Mouse (Mus musculus): ENCODE data around the gene Pcna. TPM values are rescaled to one million over a fixed set of nuclear protein-coding genes. Genes with fewer than 3 reads are reported as not detected.
A peak's percentile ranks its signal among the peaks of the same experiment; 100 is the strongest.
"Not testable (repeated sequence)": the region's sequence is repeated elsewhere in the genome, so short reads cannot be mapped to it uniquely, and the experiment has no call there.

The Pcna gene
- 634 and 659 TPM in 2 replicates for total RNA-seq (2017)

DNA sequence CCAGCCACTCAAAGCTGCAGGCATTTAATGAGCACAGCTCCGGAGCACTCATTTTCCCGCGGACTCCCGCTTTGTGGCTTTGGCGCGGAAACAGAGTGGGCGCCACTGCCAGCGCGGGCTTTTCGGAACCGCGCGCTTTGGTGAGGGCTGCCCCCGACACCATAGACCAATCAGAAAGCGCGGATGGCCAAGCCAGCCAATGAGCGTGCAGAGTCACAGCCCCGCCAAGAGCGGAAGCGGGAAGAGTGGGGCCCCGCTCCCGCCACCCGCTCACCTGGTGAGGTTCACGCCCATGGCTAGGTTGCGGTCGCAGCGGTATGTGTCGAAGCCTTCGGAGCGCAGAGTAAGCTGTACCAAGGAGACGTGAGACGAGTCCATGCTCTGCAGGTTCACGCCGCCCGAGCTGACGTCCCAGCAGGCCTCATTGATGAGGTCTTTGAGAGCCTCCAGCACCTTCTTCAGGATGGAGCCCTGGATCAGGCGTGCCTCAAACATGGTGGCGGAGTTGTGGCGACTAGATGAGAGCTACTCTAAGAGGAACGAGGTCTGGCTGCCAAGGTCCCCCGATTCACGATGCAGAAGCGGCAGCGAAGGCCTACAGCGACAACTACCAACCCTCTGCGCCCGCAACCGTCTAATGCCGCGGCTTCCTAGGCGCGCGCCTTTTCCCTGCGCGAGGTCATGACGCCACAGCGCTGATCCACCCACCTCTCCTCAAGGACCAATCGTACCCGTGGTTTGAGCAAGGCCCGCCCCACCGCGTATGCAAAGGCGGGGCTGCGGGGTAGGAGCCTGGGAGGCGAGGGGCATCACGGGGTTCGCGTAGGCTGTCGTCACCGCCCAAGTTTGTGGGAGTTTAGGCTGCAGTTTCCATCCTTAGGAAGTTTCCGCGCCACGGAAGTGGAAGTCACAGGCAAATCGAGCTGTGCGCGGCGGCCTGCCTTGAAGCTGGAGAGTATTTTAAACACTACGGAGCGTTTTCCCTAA, at the start of gene Pcna:
Pcna (minus strand) TSS at position 773 of the 987 bp plus-strand sequence.
- ATAC-seq (replicated peaks in 1 of 2; ENCODE audit: insufficient read depth in 1 of 2, low FRiP score in 2 of 2, low TSS enrichment in 1 of 2, low read depth in 1 of 2, poor library complexity in 2 of 2, severe bottlenecking in 2 of 2), result peak; percentile 95 to 96

GRCm38 (mm10) chr2:132301436-132301835, 48.3 kb upstream of the Pcna start:
- ATAC-seq (replicated peaks in 1 of 2; ENCODE audit: insufficient read depth in 1 of 2, low FRiP score in 2 of 2, low TSS enrichment in 1 of 2, low read depth in 1 of 2, poor library complexity in 2 of 2, severe bottlenecking in 2 of 2), result no peak

DNA sequence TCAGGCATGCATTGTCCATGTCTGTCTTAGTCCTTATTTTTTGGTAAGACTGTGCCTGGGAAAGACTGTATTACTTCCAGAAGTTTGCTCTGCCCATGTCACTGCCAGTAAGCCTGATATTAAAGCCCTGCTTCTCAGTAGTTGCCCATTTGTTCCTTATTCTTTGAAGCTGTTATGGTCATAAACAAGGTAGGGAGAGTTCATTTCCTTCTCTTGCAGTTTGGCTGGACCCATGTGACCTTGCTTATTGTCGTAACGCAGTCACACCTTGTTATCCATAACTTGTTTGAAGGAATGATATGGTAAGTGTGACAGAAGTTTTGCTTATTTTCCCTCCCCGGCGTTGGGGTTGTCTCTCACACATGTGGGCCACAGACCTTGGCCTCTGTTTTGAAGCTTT, 45.1 kb upstream of the Pcna start:
- no peak for ATAC-seq (replicated peaks in 1 of 2; ENCODE audit: insufficient read depth in 1 of 2, low FRiP score in 2 of 2, low TSS enrichment in 1 of 2, low read depth in 1 of 2, poor library complexity in 2 of 2, severe bottlenecking in 2 of 2)

- peak in 1 of 2 experiments; percentile 32; a peak in 2 of 4 replicates for ATAC-seq (replicated peaks in 1 of 2; ENCODE audit: insufficient read depth in 1 of 2, low FRiP score in 2 of 2, low TSS enrichment in 1 of 2, low read depth in 1 of 2, poor library complexity in 2 of 2, severe bottlenecking in 2 of 2)
These were observed 40.8 kb upstream of the Pcna start for GRCm38 (mm10) chr2:132293694-132294450.

DNA sequence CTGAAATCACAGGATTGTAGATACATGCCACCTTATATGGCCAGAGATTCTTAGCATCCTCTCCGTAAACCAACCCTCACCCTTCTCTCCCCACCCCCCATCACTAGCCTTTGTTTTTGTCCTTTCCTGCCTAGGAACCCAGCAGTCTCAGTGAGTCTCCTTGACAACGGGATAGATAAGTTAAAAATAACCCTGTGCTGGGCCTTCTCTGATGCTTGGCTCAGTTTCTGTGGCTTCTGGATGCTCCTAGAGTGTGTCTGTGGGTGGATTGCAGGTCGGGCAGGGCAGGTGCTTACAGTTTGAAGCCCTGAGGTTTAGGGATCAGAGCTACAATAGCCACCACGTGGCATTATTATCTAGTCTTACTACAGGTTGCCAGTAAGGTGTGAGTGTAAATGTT, 39.0 kb upstream of the Pcna start:
- ATAC-seq (replicated peaks in 1 of 2; ENCODE audit: insufficient read depth in 1 of 2, low FRiP score in 2 of 2, low TSS enrichment in 1 of 2, low read depth in 1 of 2, poor library complexity in 2 of 2, severe bottlenecking in 2 of 2), result no peak

GRCm38 (mm10) chr2:132291265-132291664, 38.2 kb upstream of the Pcna start:
- no peak for ATAC-seq (replicated peaks in 1 of 2; ENCODE audit: insufficient read depth in 1 of 2, low FRiP score in 2 of 2, low TSS enrichment in 1 of 2, low read depth in 1 of 2, poor library complexity in 2 of 2, severe bottlenecking in 2 of 2)

DNA sequence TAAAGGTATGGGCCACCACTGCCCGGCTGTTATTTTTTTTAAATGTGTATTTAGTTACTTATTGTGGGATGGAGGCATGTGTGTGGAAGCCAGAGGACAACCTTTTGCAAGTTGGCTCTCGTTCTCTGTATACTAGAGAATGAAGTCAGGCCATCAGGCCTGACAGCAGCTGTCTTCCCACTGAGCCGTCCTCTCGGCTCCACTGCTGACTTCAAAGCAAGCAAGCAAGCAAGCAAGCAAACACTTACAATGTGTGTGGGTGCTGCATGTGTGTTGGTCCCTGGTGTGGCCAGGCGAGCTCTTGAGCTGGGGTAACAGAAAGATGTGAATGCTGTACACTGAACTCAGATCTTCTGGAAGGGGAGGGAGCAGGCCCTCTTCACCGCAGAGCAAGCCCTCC, 37.7 kb upstream of the Pcna start:
- ATAC-seq (replicated peaks in 1 of 2; ENCODE audit: insufficient read depth in 1 of 2, low FRiP score in 2 of 2, low TSS enrichment in 1 of 2, low read depth in 1 of 2, poor library complexity in 2 of 2, severe bottlenecking in 2 of 2), result no peak

- not testable (repeated sequence) for ATAC-seq (replicated peaks in 1 of 2; ENCODE audit: insufficient read depth in 1 of 2, low FRiP score in 2 of 2, low TSS enrichment in 1 of 2, low read depth in 1 of 2, poor library complexity in 2 of 2, severe bottlenecking in 2 of 2)
These were observed 36.1 kb upstream of the Pcna start for GRCm38 (mm10) chr2:132289213-132289612.

DNA sequence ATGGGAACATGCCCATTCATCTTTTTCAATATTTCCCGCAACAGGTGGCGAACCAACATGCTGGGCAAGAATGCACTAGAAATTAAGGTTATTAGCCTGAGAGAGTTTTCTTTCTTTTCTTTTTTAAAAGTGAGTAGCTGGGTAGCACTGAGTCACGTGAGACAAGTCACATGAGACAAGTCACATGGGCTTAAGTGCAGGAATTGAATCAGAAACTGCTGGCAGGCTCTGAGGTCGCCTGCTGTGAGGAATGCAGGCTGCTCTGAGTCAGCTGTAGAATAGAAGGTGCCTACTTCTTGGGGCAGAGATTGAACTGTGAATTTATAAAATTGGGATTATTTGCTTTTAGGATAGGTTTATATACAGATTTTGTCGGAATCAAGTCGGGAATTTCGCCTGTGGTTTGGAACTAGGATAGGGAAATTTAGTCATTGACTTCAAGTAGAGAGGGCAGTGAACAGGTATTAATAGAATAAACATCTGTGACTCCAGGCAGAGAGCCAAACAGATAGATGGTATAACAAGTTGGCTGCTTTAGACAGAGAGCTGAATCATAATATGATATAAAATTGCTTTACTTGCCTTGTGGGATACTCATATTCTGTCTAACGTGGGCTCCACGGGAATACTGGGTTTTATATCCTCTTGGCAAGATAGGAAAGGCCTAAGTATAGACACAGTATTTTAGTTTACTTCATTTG, 33.4 kb upstream of the Pcna start:
- no peak for ATAC-seq (replicated peaks in 1 of 2; ENCODE audit: insufficient read depth in 1 of 2, low FRiP score in 2 of 2, low TSS enrichment in 1 of 2, low read depth in 1 of 2, poor library complexity in 2 of 2, severe bottlenecking in 2 of 2)

GRCm38 (mm10) chr2:132285722-132286121, 32.6 kb upstream of the Pcna start:
- ATAC-seq (replicated peaks in 1 of 2; ENCODE audit: insufficient read depth in 1 of 2, low FRiP score in 2 of 2, low TSS enrichment in 1 of 2, low read depth in 1 of 2, poor library complexity in 2 of 2, severe bottlenecking in 2 of 2), result not testable (repeated sequence)

DNA sequence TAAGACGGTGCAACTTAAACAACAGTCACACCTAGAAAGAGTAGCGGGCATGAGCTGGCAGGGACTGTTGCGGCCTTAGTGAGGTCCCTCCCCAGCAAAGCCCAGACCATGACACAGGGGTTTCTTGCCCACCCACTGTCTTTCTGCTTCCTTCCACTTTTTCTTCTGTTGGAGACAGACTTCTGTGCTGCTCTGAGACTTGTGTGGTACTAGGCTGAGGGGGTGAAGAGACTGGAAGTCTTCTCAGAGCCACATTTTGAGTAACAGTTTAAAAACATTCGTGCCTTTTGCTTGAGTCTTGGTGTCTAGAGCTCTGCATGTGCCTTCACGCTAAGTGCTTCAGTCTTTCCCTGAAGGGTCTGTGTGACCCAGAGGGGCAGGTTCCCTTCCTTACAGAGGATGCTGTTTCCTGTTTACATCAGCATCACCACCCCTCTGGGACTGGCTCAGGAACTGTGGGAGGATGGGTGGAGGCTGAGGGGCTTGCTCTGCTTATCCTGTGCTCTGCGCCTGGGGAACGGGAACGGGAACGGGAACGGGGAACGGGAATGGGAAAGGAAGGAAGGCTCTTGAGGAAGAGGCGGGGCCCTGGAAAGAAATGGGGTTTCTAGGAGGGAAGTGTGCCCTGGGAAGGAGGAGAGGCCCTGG, 31.5 kb upstream of the Pcna start:
- ATAC-seq (replicated peaks in 1 of 2; ENCODE audit: insufficient read depth in 1 of 2, low FRiP score in 2 of 2, low TSS enrichment in 1 of 2, low read depth in 1 of 2, poor library complexity in 2 of 2, severe bottlenecking in 2 of 2), result peak; percentile 54 to 68

DNA sequence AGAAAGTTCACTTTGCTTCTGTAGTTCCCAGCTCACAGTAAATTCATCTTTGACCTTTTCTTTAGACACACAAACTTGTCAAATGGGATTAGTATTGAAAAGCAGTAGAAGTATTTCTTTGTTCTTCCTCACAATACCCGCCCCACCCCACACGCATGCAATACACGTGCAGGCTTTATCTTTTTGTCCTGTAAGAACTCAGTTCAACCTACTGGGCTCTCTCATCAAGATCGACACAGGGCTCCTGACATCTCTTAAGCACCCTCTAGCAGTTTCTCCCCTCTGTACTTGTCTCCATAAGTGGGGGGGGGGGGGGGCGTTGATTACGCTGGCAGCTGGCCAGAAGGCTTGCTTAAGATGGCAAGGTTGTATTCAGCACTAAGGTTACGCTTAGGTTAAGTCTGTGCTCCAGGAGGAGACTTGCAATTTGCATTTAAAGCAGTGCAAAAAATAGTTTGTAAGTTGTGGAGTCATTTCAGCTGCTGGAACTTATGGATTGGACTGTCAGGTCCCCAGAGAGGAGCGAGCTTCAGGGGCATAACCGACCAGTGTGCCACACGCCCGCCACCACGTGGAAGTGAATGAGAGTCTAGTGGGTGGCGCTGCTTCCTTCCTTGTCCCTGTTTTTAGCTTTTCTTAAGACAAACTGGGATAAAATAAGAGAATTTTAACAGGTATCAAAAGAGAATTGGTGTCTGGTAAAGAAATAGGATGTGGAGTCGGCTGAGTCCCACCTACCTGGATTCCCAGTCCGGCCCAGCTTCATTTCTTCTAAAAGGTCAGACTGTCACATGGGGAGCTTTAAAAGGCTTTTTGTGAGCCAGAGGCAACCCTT, 30.3 kb upstream of the Pcna start:
- ATAC-seq (replicated peaks in 1 of 2; ENCODE audit: insufficient read depth in 1 of 2, low FRiP score in 2 of 2, low TSS enrichment in 1 of 2, low read depth in 1 of 2, poor library complexity in 2 of 2, severe bottlenecking in 2 of 2), result no peak

- ATAC-seq (replicated peaks in 1 of 2; ENCODE audit: insufficient read depth in 1 of 2, low FRiP score in 2 of 2, low TSS enrichment in 1 of 2, low read depth in 1 of 2, poor library complexity in 2 of 2, severe bottlenecking in 2 of 2), result no peak
These were observed 29.5 kb upstream of the Pcna start for GRCm38 (mm10) chr2:132282453-132283174.

DNA sequence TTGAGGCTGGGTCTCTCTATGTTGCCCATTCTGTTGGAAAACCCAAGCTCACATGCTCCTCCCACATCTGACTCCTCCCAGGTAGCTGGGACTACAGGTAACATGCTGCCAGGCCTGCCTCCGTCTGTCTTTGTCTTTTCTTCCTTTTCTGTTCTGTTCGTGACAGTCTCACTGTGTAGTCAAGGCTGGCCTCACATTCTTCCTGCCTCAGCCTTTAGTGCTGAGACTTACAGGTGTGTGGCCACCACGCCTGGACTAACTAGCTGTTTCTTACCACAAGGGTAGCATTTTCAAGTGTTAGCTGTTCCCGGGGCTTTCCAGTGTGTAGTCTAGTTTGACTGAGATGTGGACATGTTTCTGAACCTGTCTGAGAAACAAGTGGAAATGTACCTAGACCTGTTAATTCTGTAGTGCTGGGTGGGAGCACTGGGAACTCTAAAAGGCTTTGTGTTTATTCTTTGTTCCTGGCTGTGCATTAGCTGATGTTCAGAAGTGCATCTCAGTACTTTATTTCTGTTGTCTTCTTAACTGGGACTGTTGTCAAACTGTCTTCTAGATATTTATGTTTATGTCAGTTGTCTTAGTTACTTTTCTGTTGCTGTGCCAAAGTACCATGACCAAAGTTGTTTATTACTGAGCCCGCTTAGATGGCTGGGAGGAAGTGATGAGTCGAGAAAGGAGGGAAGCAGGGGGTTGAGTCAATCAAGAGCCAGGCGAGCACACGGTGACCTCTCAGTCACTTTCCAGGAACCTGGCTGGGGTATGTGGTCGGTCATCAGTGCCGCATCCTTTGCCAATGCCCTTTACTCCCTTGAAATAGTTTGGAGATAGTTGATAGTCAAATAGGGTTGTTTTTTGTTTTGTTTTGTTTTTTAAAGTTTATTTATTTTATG, 28.7 kb upstream of the Pcna start:
- ATAC-seq (replicated peaks in 1 of 2; ENCODE audit: insufficient read depth in 1 of 2, low FRiP score in 2 of 2, low TSS enrichment in 1 of 2, low read depth in 1 of 2, poor library complexity in 2 of 2, severe bottlenecking in 2 of 2), result peak; percentile 57 to 66; a peak in 3 of 4 replicates

- ATAC-seq (replicated peaks in 1 of 2; ENCODE audit: insufficient read depth in 1 of 2, low FRiP score in 2 of 2, low TSS enrichment in 1 of 2, low read depth in 1 of 2, poor library complexity in 2 of 2, severe bottlenecking in 2 of 2), result no peak
These were observed 27.5 kb upstream of the Pcna start for GRCm38 (mm10) chr2:132280518-132281120.
